Mouse (Mus musculus): ENCODE measurements around the gene Ccnb3. TPM values are rescaled to one million over a fixed set of nuclear protein-coding genes. Genes with fewer than 3 reads are reported as not detected.
"Not testable (repeated sequence)": the region's sequence is repeated elsewhere in the genome, so short reads cannot be mapped to it uniquely, and the experiment has no call there.

Gene Ccnb3
- polyA plus RNA-seq (2015; fragmentation: Nextera tagmentation; extraction: Ambion mirVana): not detected in 2 replicates

- WGBS: 94% methylated on average over 19 of the region's 19 CpGs
Observed at GRCm38 (mm10) chrX:7041519-7041918, at the start of gene Ccnb3. Ccnb3 (minus strand) TSS chrX:7041619.

GRCm38 (mm10) chrX:7090323-7090722 is 48.9 kb upstream of the Ccnb3 start:
- no peaks in the 10 kb centered on the region for H3K4me1 ChIP-seq (replicated peaks)
- H3K4me2 ChIP-seq (replicated peaks): no peak overlapping the region
- H3K4me3 ChIP-seq (replicated peaks): no peak overlapping the region
- H3K36me3 ChIP-seq: no peaks in the 10 kb centered on the region
- H3K9me3 ChIP-seq: no peaks in the 10 kb centered on the region
- H3K27me3 ChIP-seq: no peaks in the 10 kb centered on the region
- H3K9ac ChIP-seq (replicated peaks): no peak overlapping the region
- ATAC-seq: no peak
- H3K27ac ChIP-seq: no peak overlapping the region

More at GRCm38 (mm10) chrX:7041519-7041918, at the start of gene Ccnb3:
- Histone ChIP-seq H3K4me1 (replicated peaks) (no peaks in the 10 kb centered on the region), H3K36me3 (no peaks in the 10 kb centered on the region), H3K9ac (replicated peaks) (no peak within 1 kb of the TSS), H3K27me3 (no peaks in the 10 kb centered on the region), H3K9me3 (peaks cover 4% of the 10 kb centered on the region; the same call in 1 of the 2 replicates), H3K4me2 (replicated peaks) (no peak within 1 kb of the TSS), H3K27ac (no peak within 1 kb of the TSS), H3K4me3 (replicated peaks) (no peak within 1 kb of the TSS)
- no peak for ATAC-seq

GRCm38 (mm10) chrX:7085878-7086277 is 44.5 kb upstream of the Ccnb3 start:
- no peaks in the 10 kb centered on the region for H3K27me3 ChIP-seq
- H3K4me1 ChIP-seq (replicated peaks): no peaks in the 10 kb centered on the region
- no peak overlapping the region for H3K9ac ChIP-seq (replicated peaks)
- H3K4me2 ChIP-seq (replicated peaks): no peak overlapping the region
- H3K9me3 ChIP-seq: no peaks in the 10 kb centered on the region
- no peaks in the 10 kb centered on the region for H3K36me3 ChIP-seq
- H3K27ac ChIP-seq: no peak overlapping the region
- H3K4me3 ChIP-seq (replicated peaks): no peak overlapping the region
- no peak for ATAC-seq
- 92% methylated on average over 1 of the region's 1 CpGs for WGBS

GRCm38 (mm10) chrX:7079820-7080429 is 38.5 kb upstream of the Ccnb3 start:
- ATAC-seq: no peak
- no peak overlapping the region for H3K4me2 ChIP-seq (replicated peaks)
- no peaks in the 10 kb centered on the region for H3K9me3 ChIP-seq
- no peaks in the 10 kb centered on the region for H3K27me3 ChIP-seq
- H3K27ac ChIP-seq: no peak overlapping the region
- 81% methylated on average over 6 of the region's 6 CpGs for WGBS
- H3K4me1 ChIP-seq (replicated peaks): no peaks in the 10 kb centered on the region
- H3K36me3 ChIP-seq: no peaks in the 10 kb centered on the region
- H3K4me3 ChIP-seq (replicated peaks): no peak overlapping the region
- H3K9ac ChIP-seq (replicated peaks): no peak overlapping the region

- no peaks in the 10 kb centered on the region for H3K36me3 ChIP-seq
- 87% methylated on average over 2 of the region's 2 CpGs for WGBS
- no peak overlapping the region for H3K4me3 ChIP-seq (replicated peaks)
- H3K9ac ChIP-seq (replicated peaks): no peak overlapping the region
- ATAC-seq: no peak
- H3K9me3 ChIP-seq: no peaks in the 10 kb centered on the region
- H3K27me3 ChIP-seq: no peaks in the 10 kb centered on the region
- H3K4me1 ChIP-seq (replicated peaks): no peaks in the 10 kb centered on the region
- no peak overlapping the region for H3K4me2 ChIP-seq (replicated peaks)
- no peak overlapping the region for H3K27ac ChIP-seq
Observed at GRCm38 (mm10) chrX:7068002-7068401, 26.6 kb upstream of the Ccnb3 start.

GRCm38 (mm10) chrX:7067219-7067618 is 25.8 kb upstream of the Ccnb3 start, which contains the start of gene Akap4:
Akap4 (plus strand) TSS chrX:7067519.
- Histone ChIP-seq H3K4me2 (replicated peaks) (no peak within 1 kb of the TSS), H3K4me1 (replicated peaks) (no peaks in the 10 kb centered on the region), H3K9ac (replicated peaks) (no peak within 1 kb of the TSS), H3K27me3 (no peaks in the 10 kb centered on the region), H3K4me3 (replicated peaks) (no peak within 1 kb of the TSS), H3K36me3 (no peaks in the 10 kb centered on the region), H3K27ac (no peak within 1 kb of the TSS), H3K9me3 (no peaks in the 10 kb centered on the region)
- ATAC-seq: no peak
- WGBS: 93% methylated on average over 1 of the region's 1 CpGs

GRCm38 (mm10) chrX:7064109-7064508 is 22.7 kb upstream of the Ccnb3 start:
- Histone ChIP-seq H3K4me1 (replicated peaks) (no peaks in the 10 kb centered on the region), H3K4me2 (replicated peaks) (no peak overlapping the region), H3K4me3 (replicated peaks) (no peak overlapping the region), H3K9me3 (no peaks in the 10 kb centered on the region), H3K27me3 (no peaks in the 10 kb centered on the region), H3K36me3 (no peaks in the 10 kb centered on the region), H3K27ac (no peak overlapping the region), H3K9ac (replicated peaks) (no peak overlapping the region)
- no peak for ATAC-seq

- H3K4me1 ChIP-seq (replicated peaks): no peaks in the 10 kb centered on the region
- H3K9ac ChIP-seq (replicated peaks): no peak overlapping the region
- 78% methylated on average over 2 of the region's 2 CpGs for WGBS
- no peak for ATAC-seq
- H3K27me3 ChIP-seq: no peaks in the 10 kb centered on the region
- no peak overlapping the region for H3K4me2 ChIP-seq (replicated peaks)
- no peaks in the 10 kb centered on the region for H3K9me3 ChIP-seq
- no peak overlapping the region for H3K27ac ChIP-seq
- H3K4me3 ChIP-seq (replicated peaks): no peak overlapping the region
- H3K36me3 ChIP-seq: no peaks in the 10 kb centered on the region
Observed at GRCm38 (mm10) chrX:7057634-7058033, 16.2 kb upstream of the Ccnb3 start.

- Histone ChIP-seq H3K4me1 (replicated peaks) (no peaks in the 10 kb centered on the region), H3K27ac (no peak overlapping the region), H3K9me3 (no peaks in the 10 kb centered on the region), H3K27me3 (no peaks in the 10 kb centered on the region), H3K4me3 (replicated peaks) (no peak overlapping the region), H3K9ac (replicated peaks) (no peak overlapping the region), H3K4me2 (replicated peaks) (no peak overlapping the region), H3K36me3 (no peaks in the 10 kb centered on the region)
- no peak for ATAC-seq
Observed at GRCm38 (mm10) chrX:7057056-7057455, 15.6 kb upstream of the Ccnb3 start.

- H3K4me1 ChIP-seq (replicated peaks); H3K9me3 ChIP-seq; H3K27me3 ChIP-seq; H3K4me3 ChIP-seq (replicated peaks); H3K4me2 ChIP-seq (replicated peaks); H3K36me3 ChIP-seq; H3K27ac ChIP-seq; H3K9ac ChIP-seq (replicated peaks); ATAC-seq: not testable (repeated sequence)
- WGBS: 89% methylated on average over 4 of the region's 4 CpGs
Observed at GRCm38 (mm10) chrX:6983916-6984315, 57.5 kb downstream of the Ccnb3 start.

- WGBS: 80% methylated on average over 1 of the region's 1 CpGs
- Histone ChIP-seq H3K9me3 (no peaks in the 10 kb centered on the region), H3K27me3 (no peaks in the 10 kb centered on the region), H3K9ac (replicated peaks) (no peak overlapping the region), H3K4me3 (replicated peaks) (no peak overlapping the region), H3K4me2 (replicated peaks) (no peak overlapping the region), H3K36me3 (no peaks in the 10 kb centered on the region), H3K27ac (no peak overlapping the region), H3K4me1 (replicated peaks) (no peaks in the 10 kb centered on the region)
- ATAC-seq: no peak
Observed at GRCm38 (mm10) chrX:6971956-6972355, 69.5 kb downstream of the Ccnb3 start.

GRCm38 (mm10) chrX:6968598-6968997 is 72.8 kb downstream of the Ccnb3 start:
- Histone ChIP-seq H3K36me3 (no peaks in the 10 kb centered on the region), H3K4me1 (replicated peaks) (no peaks in the 10 kb centered on the region), H3K4me3 (replicated peaks) (no peak overlapping the region), H3K9ac (replicated peaks) (no peak overlapping the region), H3K4me2 (replicated peaks) (no peak overlapping the region), H3K27me3 (no peaks in the 10 kb centered on the region), H3K27ac (no peak overlapping the region), H3K9me3 (no peaks in the 10 kb centered on the region)
- 91% methylated on average over 3 of the region's 3 CpGs for WGBS
- no peak for ATAC-seq
